Mouse (Mus musculus) MN1 (cell line): ENCODE results near the gene Irf7.

Experiments
- DNase-seq: peaks from one replicate; pipeline ENCODE4 v3.0.0-alpha.2; 2016; ENCODE audit warnings: low spot score

Gene Irf7

GRCm38 (mm10) chr7:141219558-141220099 lies 46.7 kb downstream of the Irf7 start:
- DNase-seq: no peak

- no peak for DNase-seq
These were observed 47.6 kb downstream of the Irf7 start for GRCm38 (mm10) chr7:141218557-141219133.

GRCm38 (mm10) chr7:141218141-141218540 lies 48.1 kb downstream of the Irf7 start:
- no peak for DNase-seq

- DNase-seq: no peak
These were observed 48.8 kb downstream of the Irf7 start for GRCm38 (mm10) chr7:141217343-141218013.

GRCm38 (mm10) chr7:141216894-141217293 lies 49.4 kb downstream of the Irf7 start:
- DNase-seq: no peak

GRCm38 (mm10) chr7:141215880-141216733 lies 50.2 kb downstream of the Irf7 start:
- peak; percentile 70 for DNase-seq

GRCm38 (mm10) chr7:141215101-141215879 lies 51.0 kb downstream of the Irf7 start, which contains the start of gene Rassf7:
Gene Rassf7, plus strand, starts transcription at chr7:141215860.
- peak; percentile 94 for DNase-seq

- DNase-seq: no peak
These were observed 52.0 kb downstream of the Irf7 start for GRCm38 (mm10) chr7:141214310-141214709.

- DNase-seq: no peak
These were observed 52.6 kb downstream of the Irf7 start, which contains the start of gene Lmntd2 for GRCm38 (mm10) chr7:141213605-141214235. Gene Lmntd2, minus strand, starts transcription at chr7:141214080.

- DNase-seq: no peak
These were observed 53.1 kb downstream of the Irf7 start for GRCm38 (mm10) chr7:141213133-141213532.
